Mouse (Mus musculus) MEL (cell line): ENCODE results near the gene Lsm6.

Experiments used
- CHD2 ChIP-seq: IDR thresholded peaks from 2 replicates; pipeline ENCODE4 v1.6.1; 2011; ENCODE audit warnings: low read length, improper control_type of control experiment
- CTCF ChIP-seq, 3 experiments: IDR thresholded peaks in 2 of 3; conservative IDR thresholded peaks in 1 of 3; 2 replicates each; pipeline ENCODE4 v1.5.1; 2011 to 2012; ENCODE audit warnings: low read length in 3 of 3, low read depth in 2 of 3, mild to moderate bottlenecking in 2 of 3, improper control_type of control experiment in 1 of 3, inconsistent platforms in 1 of 3, mixed read lengths in 1 of 3, moderate library complexity in 1 of 3; ENCODE audit not compliant: control insufficient read depth in 1 of 3, insufficient read depth in 1 of 3, poor library complexity in 1 of 3, severe bottlenecking in 1 of 3

- TF ChIP-seq CHD2 (no peak), CTCF (IDR thresholded peaks at IDR 0.05 in 2 of 3, conservative IDR thresholded peaks at IDR 0.05 in 1 of 3; ENCODE audit: control insufficient read depth in 1 of 3, insufficient read depth in 1 of 3, low read depth in 2 of 3, low read length in 3 of 3, poor library complexity in 1 of 3, severe bottlenecking in 1 of 3) (no peak)
Measured at GRCm38 (mm10) chr8:78812446-78812845, 8.5 kb downstream of the Lsm6 start.
